Mouse (Mus musculus): ENCODE data around the gene Gab3.

DNA sequence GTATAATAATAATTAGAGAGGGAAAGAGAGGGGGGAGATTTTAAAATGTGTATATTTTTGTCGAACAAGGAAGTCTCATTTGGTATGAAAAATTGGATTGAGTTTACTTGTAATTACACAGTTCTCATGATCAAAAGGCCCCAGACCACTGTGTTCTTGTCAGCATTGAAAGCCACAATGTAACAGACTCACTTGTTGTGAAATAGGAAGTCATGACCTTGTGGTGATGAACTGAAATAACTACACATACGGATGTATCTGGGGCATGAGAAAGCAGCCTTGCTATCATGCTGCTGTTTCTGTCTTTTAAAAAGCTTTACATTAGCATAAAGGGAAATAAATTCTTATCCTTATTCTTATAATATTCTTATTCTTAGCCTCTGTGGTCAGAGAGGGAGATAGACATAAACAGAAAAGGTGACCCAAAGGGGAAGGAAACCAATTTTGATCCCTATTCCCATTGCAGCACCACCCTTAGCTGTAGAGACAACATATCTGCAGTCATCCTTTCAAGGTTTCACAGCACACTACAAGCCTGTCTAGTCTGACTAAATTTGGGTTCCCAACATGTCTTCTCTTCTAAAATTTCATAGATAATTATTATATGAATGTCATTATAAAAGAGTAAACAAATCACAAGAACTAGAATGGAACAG, 29.0 kb downstream of the Gab3 start:
- TF ChIP-seq POLR2A (IDR thresholded peaks at IDR 0.05; ENCODE audit: borderline replicate concordance, extremely low read depth, insufficient read depth, insufficient read length, poor library complexity, severe bottlenecking), result no peak
- no peak for TF ChIP-seq CTCF (IDR thresholded peaks at IDR 0.05; ENCODE audit: borderline replicate concordance, extremely low read depth, insufficient read depth, insufficient read length)

All from brain, embryonic 14.5 days (tissue).